Mouse (Mus musculus) stomach, adult 2 months (tissue): ENCODE measurements around the gene Aqp9. TPM values are rescaled to one million over a fixed set of nuclear protein-coding genes. Genes with fewer than 3 reads are reported as not detected.

Experiments used
- polyA plus RNA-seq: library from polyadenylated mRNA; depleted of rRNA; stranded (reverse); fragments of >200 nt; gene quantifications from 2 replicates; pipeline ENCODE4 v1.2.3, GENCODE M21; 2012; rRNA removed

The Aqp9 gene
- polyA plus RNA-seq = 0.53 and 0.55 TPM in 2 replicates

GRCm38 (mm10) chr9:71168511-71168910, at the start of gene Aqp9:
Gene Aqp9, minus strand, starts transcription at chr9:71168682.

GRCm38 (mm10) chr9:71215248-71216035, 47.0 kb upstream of the Aqp9 start, which contains the start of gene Aldh1a2:
Gene Aldh1a2, plus strand, starts transcription at chr9:71215789.

Other genes starting within 250 kb of the Aqp9 start
- gene Lipc, start 216.5 kb downstream of the Aqp9 start, polyA plus RNA-seq = 0.15 and 0.21 TPM in 2 replicates
- gene Aldh1a2, start 47.1 kb upstream of the Aqp9 start, polyA plus RNA-seq = 5.4 and 6.6 TPM in 2 replicates